Mouse (Mus musculus) midbrain, embryonic 11.5 days (tissue): ENCODE results near the gene S1pr4. TPM values are rescaled to one million over a fixed set of nuclear protein-coding genes. Genes with fewer than 3 reads are reported as not detected.

Source experiments
- ATAC-seq: fragments of 200-750 bp; cut with Nextera tagmentation; 2 replicates; pipeline ENCODE4 v1.8.0; 2017; ENCODE audit warnings: moderate TSS enrichment, moderate library complexity; ENCODE audit not compliant: low FRiP score
- DNase-seq: peaks from one replicate; pipeline ENCODE4 v3.0.0; 2015; ENCODE audit warnings: low spot score; ENCODE audit errors: missing footprints
- H3K27ac ChIP-seq: fragments of 300-500 bp; sonication (generic); 2 replicates; pipeline ENCODE4 v1.5.1; 2014; ENCODE audit warnings: low read depth, low read length
- H3K27me3 ChIP-seq: fragments of 300-500 bp; sonication (generic); 2 replicates; pipeline ENCODE4 v1.6.1; 2014; ENCODE audit warnings: mild to moderate bottlenecking, low read length, moderate library complexity, mixed read lengths; ENCODE audit not compliant: control insufficient read depth, insufficient read depth
- H3K36me3 ChIP-seq: fragments of 300-500 bp; sonication (generic); 2 replicates; pipeline ENCODE4 v1.6.1; 2014; ENCODE audit warnings: mild to moderate bottlenecking, low read length, moderate library complexity, mixed read lengths; ENCODE audit not compliant: control insufficient read depth, insufficient read depth
- H3K4me1 ChIP-seq: fragments of 300-500 bp; sonication (generic); 2 replicates; pipeline ENCODE4 v1.6.1; 2014; ENCODE audit warnings: low read length; ENCODE audit not compliant: control insufficient read depth, insufficient read depth
- H3K4me2 ChIP-seq: fragments of 300-500 bp; sonication (generic); 2 replicates; pipeline ENCODE4 v1.6.1; 2014; ENCODE audit warnings: mild to moderate bottlenecking, moderate library complexity
- H3K4me3 ChIP-seq: fragments of 300-500 bp; sonication (generic); 2 replicates; pipeline ENCODE4 v1.5.1; 2014; ENCODE audit warnings: low read depth, low read length
- H3K9ac ChIP-seq: fragments of 300-500 bp; sonication (generic); 2 replicates; pipeline ENCODE4 v1.6.1; 2014; ENCODE audit warnings: low read length
- H3K9me3 ChIP-seq: fragments of 300-500 bp; sonication (generic); 2 replicates; pipeline ENCODE4 v1.6.1; 2016; ENCODE audit warnings: low read length; ENCODE audit not compliant: control insufficient read depth
- WGBS: fragments of 180-500 bp; shearing (Covaris S2); extraction: QIAGEN DNeasy Blood & Tissue Kit; methylation state at CpG from one replicate; pipeline ENCODE4 v1.1.7; 2014; 5-methylcytosine and 5-hydroxymethylcytosine counted together
- polyA plus RNA-seq: library from polyadenylated mRNA; unstranded; fragments of >200 nt; fragmentation: Nextera tagmentation; extraction: Ambion mirVana; gene quantifications from 2 replicates; pipeline ENCODE4 v1.2.1, GENCODE M21; 2014

The S1pr4 gene
- polyA plus RNA-seq, 1 experiment from 2014 or later, result 0.37 TPM

DNA sequence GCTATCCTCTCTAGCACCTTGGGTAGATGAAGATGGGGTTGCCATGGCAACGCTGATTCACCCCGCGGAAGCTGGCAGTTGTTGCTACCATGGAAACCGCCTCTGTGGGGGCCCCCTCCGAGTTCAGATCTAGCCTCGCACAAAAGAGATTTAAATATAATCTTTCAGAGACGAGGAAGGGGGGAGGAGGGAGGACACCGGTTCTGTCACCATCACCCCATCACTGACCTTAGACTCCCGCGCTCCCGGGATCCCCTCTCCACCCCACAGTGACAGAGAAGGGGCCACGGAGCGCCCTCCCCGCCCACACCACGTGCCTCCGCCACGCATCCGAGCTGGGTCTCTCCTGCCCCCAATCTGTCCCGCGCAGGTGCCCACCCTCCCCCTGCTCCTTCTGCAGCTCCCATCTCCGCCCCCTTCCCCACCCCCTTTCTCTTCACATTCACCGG lies 26.9 kb downstream of the S1pr4 start:
- H3K4me2 ChIP-seq, result peak overlapping the region; percentile 67
- 1% methylated on average over 22 of the region's 22 CpGs for WGBS
- H3K27me3 ChIP-seq, result peaks cover 23% of the 10 kb centered on the region
- H3K4me3 ChIP-seq, result peak overlapping the region; percentile 32
- H3K36me3 ChIP-seq, result no peaks in the 10 kb centered on the region
- ATAC-seq (peak; percentile 82), DNase-seq (peak; percentile 94)
- H3K9ac ChIP-seq, result peak overlapping the region; percentile 56
- H3K4me1 ChIP-seq, result peaks cover 26% of the 10 kb centered on the region
- H3K9me3 ChIP-seq, result no peaks in the 10 kb centered on the region
- peak overlapping the region; percentile 44 for H3K27ac ChIP-seq

DNA sequence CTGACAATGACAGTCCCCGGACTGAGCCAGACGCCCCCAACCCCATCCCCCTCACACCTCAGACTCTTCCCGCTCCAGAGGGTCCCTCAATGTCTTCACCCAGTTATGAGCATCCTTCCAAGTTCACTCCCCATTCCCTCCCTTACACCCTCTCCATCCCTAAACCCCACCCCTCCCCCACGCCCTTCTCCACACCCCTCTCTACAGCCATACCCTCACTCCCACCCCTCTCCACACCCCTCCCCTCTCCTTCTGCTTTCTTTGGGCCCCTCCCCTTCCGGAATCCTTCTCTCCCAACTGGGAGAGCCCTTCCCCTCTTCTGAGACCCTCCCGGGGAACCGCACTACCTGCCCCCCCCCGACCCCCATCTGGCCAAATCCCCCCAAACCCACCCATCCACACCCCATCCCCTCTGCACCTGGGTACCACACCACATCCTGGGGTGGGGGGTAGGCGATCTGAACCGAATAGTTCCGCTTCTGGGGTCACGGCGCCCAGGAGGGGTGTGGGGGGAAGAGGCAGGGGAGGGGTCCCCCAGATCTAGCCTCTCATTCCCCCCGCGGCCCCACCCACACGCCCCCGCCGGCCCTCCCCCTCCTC lies 27.4 kb downstream of the S1pr4 start:
- no peak for DNase-seq
- Histone ChIP-seq H3K27me3 (peaks cover 23% of the 10 kb centered on the region), H3K27ac (no peak overlapping the region; the same call in 1 of the 2 replicates), H3K4me2 (peak overlapping the region; percentile 67), H3K4me3 (peak overlapping the region; percentile 32), H3K9me3 (no peaks in the 10 kb centered on the region), H3K4me1 (peaks cover 26% of the 10 kb centered on the region), H3K36me3 (no peaks in the 10 kb centered on the region), H3K9ac (peak overlapping the region; percentile 56)
- peak; percentile 69 for ATAC-seq
- WGBS, result 3% methylated on average over 17 of the region's 18 CpGs

DNA sequence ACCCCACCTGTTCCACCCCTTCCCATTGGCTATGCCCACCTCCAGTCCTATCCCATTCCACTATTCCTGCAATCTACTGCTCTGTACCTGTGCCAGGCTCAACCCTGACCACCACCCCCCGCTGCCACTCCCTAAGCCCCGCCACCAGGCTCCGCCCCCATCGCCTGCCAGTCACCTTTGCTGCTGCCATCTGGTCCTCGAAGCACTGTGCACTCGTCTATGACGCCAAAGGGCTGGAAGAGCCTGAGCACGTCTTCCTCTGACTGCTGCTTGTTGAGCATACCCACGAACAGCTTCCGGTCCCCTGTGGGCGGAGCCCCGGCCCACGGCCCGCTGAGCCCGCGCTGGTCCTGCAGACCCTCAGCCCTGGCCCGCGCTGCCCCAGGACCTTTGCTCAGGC lies 29.5 kb downstream of the S1pr4 start:
- no peak overlapping the region for H3K4me2 ChIP-seq

DNA sequence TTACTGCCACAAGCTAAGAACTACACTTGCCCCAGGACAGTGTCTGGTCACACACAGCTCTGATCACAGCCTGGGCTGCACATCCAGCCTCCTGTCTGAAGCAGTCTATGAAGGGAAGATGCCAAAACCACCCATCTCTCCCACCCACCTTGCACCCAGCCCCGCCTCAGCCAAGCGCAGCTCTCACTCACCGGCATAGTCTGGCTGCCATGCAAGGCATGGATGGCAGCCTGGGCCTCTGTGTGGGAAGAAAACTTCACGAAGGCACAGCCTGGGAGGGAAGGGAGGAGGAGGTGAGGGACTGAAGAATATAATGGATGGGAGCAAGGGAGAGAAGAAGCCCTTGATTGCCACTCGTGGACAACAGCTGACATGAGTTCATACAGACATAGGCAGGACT lies 30.7 kb downstream of the S1pr4 start:
- Histone ChIP-seq H3K9me3 (no peaks in the 10 kb centered on the region), H3K27me3 (peaks cover 13% of the 10 kb centered on the region), H3K36me3 (no peaks in the 10 kb centered on the region), H3K4me1 (peaks cover 28% of the 10 kb centered on the region), H3K4me3 (no peak overlapping the region), H3K4me2 (no peak overlapping the region), H3K9ac (no peak overlapping the region), H3K27ac (no peak overlapping the region)
- no peak for ATAC-seq
- DNase-seq, result no peak
- 85% methylated on average over 5 of the region's 5 CpGs for WGBS

More for the DNA sequence above, 29.5 kb downstream of the S1pr4 start:
- no peaks in the 10 kb centered on the region for H3K36me3 ChIP-seq
- peaks cover 24% of the 10 kb centered on the region for H3K4me1 ChIP-seq
- H3K4me3 ChIP-seq, result no peak overlapping the region
- no peak for ATAC-seq
- H3K9ac ChIP-seq, result no peak overlapping the region
- peaks cover 12% of the 10 kb centered on the region for H3K27me3 ChIP-seq
- DNase-seq, result no peak
- no peaks in the 10 kb centered on the region for H3K9me3 ChIP-seq
- WGBS, result 59% methylated on average over 18 of the region's 18 CpGs
- H3K27ac ChIP-seq, result no peak overlapping the region

DNA sequence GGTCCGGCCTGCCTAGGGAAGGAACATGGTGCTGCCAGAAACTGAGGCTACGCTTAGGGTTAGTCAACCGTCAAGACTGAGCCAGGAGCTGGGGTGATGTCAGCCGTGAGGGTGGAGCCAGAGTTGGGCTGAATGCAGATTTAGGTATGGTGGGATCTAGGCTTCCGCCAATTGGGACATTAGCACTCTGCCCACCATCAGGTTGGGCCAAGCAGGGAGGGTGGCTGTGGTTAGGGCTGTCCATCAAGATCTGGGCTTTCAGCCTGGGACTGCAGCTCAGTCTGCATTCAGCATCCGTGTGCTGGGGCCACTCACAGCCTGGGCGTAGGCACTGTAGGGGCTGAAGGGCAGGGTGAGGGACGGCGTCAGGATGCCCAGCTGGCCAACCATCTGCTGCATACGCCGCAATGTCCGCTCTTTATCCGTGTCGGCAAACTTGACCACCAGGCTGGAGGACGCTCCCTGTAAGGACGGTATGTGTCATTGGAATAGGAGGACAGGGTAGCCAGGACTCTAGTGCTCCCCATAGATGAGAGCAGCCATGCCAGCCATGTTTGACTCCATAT lies 32.2 kb downstream of the S1pr4 start:
- H3K9ac ChIP-seq, result no peak overlapping the region
- WGBS, result 82% methylated on average over 16 of the region's 16 CpGs
- no peak overlapping the region for H3K4me2 ChIP-seq
- H3K27me3 ChIP-seq, result peaks cover 21% of the 10 kb centered on the region
- H3K27ac ChIP-seq, result no peak overlapping the region
- H3K36me3 ChIP-seq, result no peaks in the 10 kb centered on the region
- no peak for DNase-seq
- H3K4me3 ChIP-seq, result no peak overlapping the region
- H3K4me1 ChIP-seq, result peaks cover 21% of the 10 kb centered on the region
- no peaks in the 10 kb centered on the region for H3K9me3 ChIP-seq
- no peak for ATAC-seq

DNA sequence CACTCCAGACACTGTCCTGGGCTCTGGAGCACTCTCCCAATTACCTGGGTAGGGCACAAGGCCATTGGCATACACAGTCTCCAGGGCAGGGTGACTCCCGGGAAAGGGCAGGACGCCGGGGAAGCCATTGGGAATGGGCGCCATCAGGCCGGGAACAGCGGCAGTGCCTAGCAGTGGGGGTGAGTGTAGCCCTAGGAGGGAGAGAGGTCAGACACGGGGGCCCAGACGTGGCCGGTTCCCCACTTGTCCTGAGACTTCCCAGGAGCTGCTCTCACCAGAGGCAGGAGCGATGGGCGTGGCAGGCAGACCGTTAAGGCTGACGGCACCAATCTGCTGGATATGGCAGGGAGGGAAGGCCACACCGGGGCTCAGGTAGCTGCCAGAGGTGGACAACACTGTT lies 33.1 kb downstream of the S1pr4 start:
- Histone ChIP-seq H3K27me3 (peaks cover 30% of the 10 kb centered on the region), H3K4me1 (peaks cover 12% of the 10 kb centered on the region), H3K4me3 (no peak overlapping the region), H3K4me2 (no peak overlapping the region), H3K9me3 (no peaks in the 10 kb centered on the region), H3K27ac (no peak overlapping the region), H3K9ac (no peak overlapping the region), H3K36me3 (no peaks in the 10 kb centered on the region)
- DNase-seq (no peak), ATAC-seq (no peak)
- 71% methylated on average over 14 of the region's 14 CpGs for WGBS

DNA sequence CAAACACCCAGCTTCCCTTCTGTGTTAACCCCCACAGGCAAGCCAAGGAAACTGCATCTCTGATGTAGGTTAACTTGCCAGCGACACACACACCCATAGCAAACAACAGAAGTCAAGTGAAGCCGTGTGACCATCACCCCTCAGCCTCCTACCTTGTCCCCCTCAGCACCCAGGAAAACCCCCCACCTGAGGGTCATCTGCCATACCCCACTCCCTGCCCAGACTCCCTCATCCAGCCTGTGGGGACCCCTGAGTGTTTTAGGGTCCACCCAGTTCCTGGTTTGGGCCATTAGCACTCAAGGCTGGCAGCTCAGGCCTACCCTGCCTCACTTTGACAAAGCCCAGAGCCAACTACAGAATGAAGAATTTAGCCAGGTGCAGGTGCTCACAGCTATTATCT lies 33.9 kb downstream of the S1pr4 start:
- 71% methylated on average over 2 of the region's 2 CpGs for WGBS
- Histone ChIP-seq H3K9ac (no peak overlapping the region), H3K4me2 (no peak overlapping the region), H3K4me3 (no peak overlapping the region), H3K27me3 (peaks cover 38% of the 10 kb centered on the region), H3K36me3 (no peaks in the 10 kb centered on the region), H3K27ac (no peak overlapping the region), H3K9me3 (no peaks in the 10 kb centered on the region), H3K4me1 (peaks cover 10% of the 10 kb centered on the region)
- peak; percentile 75 for DNase-seq
- ATAC-seq, result no peak

DNA sequence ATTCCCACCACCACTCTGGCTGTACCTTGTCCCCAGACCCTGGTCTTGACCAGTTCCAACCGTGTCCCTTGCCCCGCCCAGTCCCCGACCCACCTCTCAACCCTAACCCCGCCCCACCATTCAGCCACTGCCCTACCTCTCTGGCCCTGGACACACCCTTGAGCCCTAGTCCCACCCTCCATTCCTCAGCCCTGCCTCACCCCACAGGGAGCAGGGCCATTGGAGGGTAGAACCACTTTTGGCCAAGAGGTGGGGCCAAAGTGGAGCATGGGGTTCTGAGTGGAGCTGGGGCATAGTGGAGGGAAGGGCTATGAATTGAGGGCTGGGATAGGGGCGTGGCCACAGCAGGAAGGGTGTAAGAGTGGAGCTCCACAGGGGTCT lies 34.7 kb downstream of the S1pr4 start:
- ATAC-seq (0 out of 2 replicates have a peak, but pooled peaks have one; percentile 22), DNase-seq (peak; percentile 81)
- Histone ChIP-seq H3K4me1 (peaks cover 8% of the 10 kb centered on the region), H3K9me3 (no peaks in the 10 kb centered on the region), H3K27ac (no peak overlapping the region), H3K4me3 (no peak overlapping the region), H3K4me2 (no peak overlapping the region; the same call in 1 of the 2 replicates), H3K27me3 (peaks cover 46% of the 10 kb centered on the region), H3K36me3 (no peaks in the 10 kb centered on the region), H3K9ac (no peak overlapping the region)
- WGBS, result 2% methylated on average over 5 of the region's 5 CpGs

DNA sequence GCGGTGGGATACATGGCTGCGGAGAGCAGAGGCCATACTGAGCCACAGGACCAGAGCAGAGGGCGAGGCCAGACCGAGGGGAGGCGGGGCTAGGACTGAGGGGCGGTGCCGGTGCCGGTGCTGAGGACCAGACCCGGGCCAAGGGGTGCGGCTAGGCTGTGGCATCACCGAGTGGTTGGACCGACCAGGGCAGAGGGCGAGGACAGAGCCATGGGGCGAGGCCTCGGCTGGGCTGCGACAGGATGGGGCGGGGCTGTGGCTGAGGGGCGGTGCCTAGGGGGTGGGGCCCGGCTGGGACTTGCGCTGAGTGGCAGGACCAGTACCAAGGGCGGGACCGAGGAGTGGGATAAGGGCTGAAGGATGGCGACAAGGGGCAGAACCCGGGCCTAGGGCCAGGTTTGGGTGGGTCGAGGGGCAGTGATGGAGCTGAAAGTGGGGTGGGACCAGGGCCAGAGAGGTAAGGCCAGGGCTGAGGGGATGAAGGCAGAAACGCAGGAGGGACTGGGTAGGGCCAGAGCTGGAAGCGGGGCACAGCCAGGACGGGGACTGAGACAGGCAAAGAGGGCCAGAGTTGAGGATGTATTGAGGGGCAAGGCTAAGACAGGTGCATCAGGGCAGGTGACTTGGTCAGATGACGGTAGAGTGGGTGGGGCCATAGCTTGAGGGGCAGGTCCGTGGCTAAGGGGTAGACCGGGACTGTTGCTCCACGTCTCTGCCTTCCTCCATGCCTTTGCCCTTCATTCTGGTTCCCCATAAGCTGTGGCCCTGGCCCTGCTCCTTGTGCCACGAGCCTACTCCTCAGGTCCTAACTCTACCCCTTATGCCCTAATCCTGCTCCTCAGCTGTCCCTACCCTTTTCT lies 35.3 kb downstream of the S1pr4 start:
- peak overlapping the region; percentile 59 for H3K9ac ChIP-seq
- no peaks in the 10 kb centered on the region for H3K36me3 ChIP-seq
- H3K9me3 ChIP-seq, result no peaks in the 10 kb centered on the region
- H3K27ac ChIP-seq, result no peak overlapping the region
- DNase-seq, result peak; percentile 97
- peak; percentile 90 for ATAC-seq
- peaks cover 8% of the 10 kb centered on the region for H3K4me1 ChIP-seq
- peak overlapping the region; percentile 64 for H3K4me2 ChIP-seq
- H3K4me3 ChIP-seq, result peak overlapping the region; percentile 33
- WGBS, result 4% methylated on average over 33 of the region's 33 CpGs
- peaks cover 50% of the 10 kb centered on the region for H3K27me3 ChIP-seq
